Mouse (Mus musculus) megakaryocyte progenitor cell, adult 5-6 weeks (primary cell): ENCODE data around the gene Akap13. TPM values are rescaled to one million over a fixed set of nuclear protein-coding genes. Genes with fewer than 3 reads are reported as not detected.

Source experiments
- ATAC-seq: replicated peaks from 2 replicates; pipeline ENCODE4 v1.8.0; 2016; ENCODE audit warnings: mild to moderate bottlenecking, moderate TSS enrichment, inconsistent platforms; ENCODE audit not compliant: poor library complexity
- total RNA-seq, 2 experiments: library from RNA; stranded (forward) in 1 of 2; stranded (reverse) in 1 of 2; fragments of 157-497, 149-512 nt in 1 of 2; fragments of 200-1000 nt in 1 of 2; gene quantifications; 2 replicates each; pipeline versions ENCODE4 v1.2.3 to v1.2.4; 2015 to 2017

The Akap13 gene
- total RNA-seq, 2 experiments from 2014 or later, result 93.1 to 165 TPM

GRCm38 (mm10) chr7:75653684-75654317, 198.5 kb downstream of the Akap13 start:
- ATAC-seq, result peak; percentile 40

- ATAC-seq, result peak; percentile 51
These were observed 200.1 kb downstream of the Akap13 start for GRCm38 (mm10) chr7:75655180-75656074.

GRCm38 (mm10) chr7:75656297-75656852, 201.0 kb downstream of the Akap13 start:
- ATAC-seq, result peak; percentile 54

GRCm38 (mm10) chr7:75656896-75657295, 201.6 kb downstream of the Akap13 start:
- no peak for ATAC-seq

- ATAC-seq, result no peak
These were observed 209.1 kb downstream of the Akap13 start for GRCm38 (mm10) chr7:75664455-75664854.

- ATAC-seq, result no peak
These were observed 211.6 kb downstream of the Akap13 start for GRCm38 (mm10) chr7:75666982-75667381.

- ATAC-seq, result no peak
These were observed 212.2 kb downstream of the Akap13 start for GRCm38 (mm10) chr7:75667531-75667930.

- no peak for ATAC-seq
These were observed 213.1 kb downstream of the Akap13 start for GRCm38 (mm10) chr7:75668396-75668795.

- peak; percentile 89 for ATAC-seq
These were observed 214.1 kb downstream of the Akap13 start for GRCm38 (mm10) chr7:75669416-75669815.

GRCm38 (mm10) chr7:75679631-75680030, 224.3 kb downstream of the Akap13 start:
- ATAC-seq, result no peak

GRCm38 (mm10) chr7:75682901-75683300, 227.6 kb downstream of the Akap13 start:
- no peak for ATAC-seq

GRCm38 (mm10) chr7:75683410-75683809, 228.1 kb downstream of the Akap13 start:
- no peak for ATAC-seq

GRCm38 (mm10) chr7:75684976-75685375, 229.6 kb downstream of the Akap13 start:
- ATAC-seq, result no peak

- ATAC-seq, result peak; percentile 85
These were observed 230.9 kb downstream of the Akap13 start for GRCm38 (mm10) chr7:75686046-75686826.

- peak; percentile 19; the same call in 1 of the 2 replicates for ATAC-seq
These were observed 231.5 kb downstream of the Akap13 start for GRCm38 (mm10) chr7:75686827-75687164.

- ATAC-seq, result 0 out of 2 replicates have a peak, but pooled peaks have one; percentile 41
These were observed 232.8 kb downstream of the Akap13 start for GRCm38 (mm10) chr7:75688144-75688543.

- no peak for ATAC-seq
These were observed 239.4 kb downstream of the Akap13 start for GRCm38 (mm10) chr7:75694777-75695176.

GRCm38 (mm10) chr7:75699836-75700235, 244.5 kb downstream of the Akap13 start:
- ATAC-seq, result peak; percentile 60

GRCm38 (mm10) chr7:75700771-75701345, 245.5 kb downstream of the Akap13 start:
- no peak; the same call in 1 of the 2 replicates for ATAC-seq

GRCm38 (mm10) chr7:75701761-75702160, 246.4 kb downstream of the Akap13 start:
- peak; percentile 61 for ATAC-seq

GRCm38 (mm10) chr7:75702368-75702767, 247.0 kb downstream of the Akap13 start:
- no peak for ATAC-seq
